Mouse (Mus musculus): Measurements from ENCODE around the gene Smarcd3.

DNA sequence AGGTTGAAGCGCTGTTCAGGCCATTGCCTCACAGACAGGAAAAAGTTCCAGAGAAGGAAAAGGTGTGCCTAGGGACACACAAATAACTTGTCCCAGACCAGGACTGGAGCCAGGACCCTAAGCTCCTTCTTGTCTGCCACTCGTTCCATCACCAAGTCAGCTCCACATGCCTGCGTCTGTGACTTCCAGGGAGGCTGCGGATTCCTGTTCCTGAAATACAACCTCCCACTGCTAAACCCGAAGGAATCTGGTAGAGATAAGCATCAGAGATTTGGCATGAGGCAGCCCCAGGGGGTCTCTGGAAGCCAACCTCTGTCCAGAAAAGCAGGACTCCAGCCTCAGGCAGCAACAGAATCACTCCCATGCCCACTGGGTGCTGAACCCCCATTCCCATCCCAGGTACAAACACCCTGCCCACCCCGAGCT lies 83.1 kb downstream of the Smarcd3 start:
- no peak for TF ChIP-seq CTCF (IDR thresholded peaks at IDR 0.05; ENCODE audit: low read depth)
- TF ChIP-seq EP300 (IDR thresholded peaks at IDR 0.05; ENCODE audit: low read depth), result no peak
